Mouse (Mus musculus) lung, adult 2 months (tissue): ENCODE measurements around the gene Jun.

Experiments used
- CTCF ChIP-seq: fragments of 200-500 bp; IDR thresholded peaks from 2 replicates; pipeline ENCODE4 v1.5.1; 2011; ENCODE audit warnings: mild to moderate bottlenecking, low read length, control low read depth; ENCODE audit not compliant: insufficient read depth
- POLR2A ChIP-seq: fragments of 200-500 bp; IDR thresholded peaks from 2 replicates; pipeline ENCODE4 v1.6.1; 2011; ENCODE audit warnings: low read depth, mild to moderate bottlenecking, control low read depth, low read length, borderline replicate concordance; ENCODE audit errors: extremely low read depth

DNA sequence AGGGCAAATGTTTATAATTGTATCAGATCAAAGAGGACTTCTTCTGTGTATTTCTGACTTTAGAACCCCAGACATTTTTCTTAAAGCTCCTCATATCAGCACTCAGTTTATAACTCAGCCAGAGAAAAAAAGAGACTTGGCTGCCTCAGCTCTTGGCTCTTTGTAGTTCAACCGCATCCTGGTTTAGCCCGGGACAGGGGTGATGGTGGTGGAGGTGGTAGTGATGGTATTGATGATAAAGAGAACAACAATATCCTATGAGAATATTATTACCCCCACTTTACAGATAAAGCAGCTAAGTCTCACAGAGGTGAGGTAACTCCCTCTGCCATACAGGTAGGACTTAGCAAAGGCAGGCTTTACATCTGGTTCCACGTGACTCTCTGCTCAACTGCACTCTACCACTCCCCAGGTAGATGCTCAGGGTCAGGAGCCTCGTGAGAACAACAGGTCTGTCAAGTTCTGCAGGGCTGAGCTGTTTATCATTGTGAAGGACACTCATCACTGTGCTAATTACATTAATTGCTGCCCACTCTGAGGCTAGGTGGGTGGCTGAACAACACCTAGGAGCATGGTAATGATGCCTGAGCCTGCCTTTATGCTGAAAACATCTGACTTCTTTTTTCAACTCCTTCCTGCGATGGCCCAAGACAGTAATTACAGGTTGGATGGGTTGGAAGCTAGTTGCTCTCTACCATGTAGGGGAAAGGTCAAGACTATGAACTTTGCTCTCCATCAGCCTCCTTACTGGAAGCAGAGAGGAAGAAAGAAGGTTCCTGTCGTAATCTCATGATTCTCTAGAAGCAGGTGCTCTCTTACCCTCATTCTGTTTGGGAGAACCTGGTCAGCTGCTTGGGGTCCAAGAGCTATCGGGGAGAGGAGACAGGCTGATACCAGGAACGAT lies 16.3 kb upstream of the Jun start:
- TF ChIP-seq POLR2A (no peak), CTCF (no peak)
